21 mouse cellular contexts compared by ENCODE assay signal in genomic region chr7:49339953-49340352, GRCm38 (mm10).
DNase-seq lines count a peak whose midpoint lies in the region; ATAC-seq lines count a peak whose summit lies in the region.
"Had no signal": no experiment of that assay in that cellular context is flagged by ENCODE, and none has a peak within 500 bp of the region (broad histone marks: within the 10 kb centered on the region; RNA-seq: fewer than 3 reads in every experiment).

No protein-coding gene starts in this region.

- H3K9me3 ChIP-seq in hindbrain, embryonic 10.5 days: no peaks in the 10 kb centered on the region
- H3K9me3 ChIP-seq in hindbrain, embryonic 14.5 days (ENCODE audit: control insufficient read depth, low read length): no peaks in the 10 kb centered on the region

- DNase-seq in heart, adult 11 months: peak; percentile 73
- no peak for DNase-seq in heart, postnatal 14 days
- DNase-seq in hindbrain, embryonic 10.5 days (ENCODE audit: low spot score): no peak
- DNase-seq in hindbrain, embryonic 14.5 days (ENCODE audit: low spot score): no peak
- DNase-seq in ovary, adult 18-20 months (ENCODE audit: low spot score): peak; percentile 28
- DNase-seq in ovary, postnatal 10 days (ENCODE audit: low spot score): no peak
- peak; percentile 77 for DNase-seq in testis, postnatal 14 days (ENCODE audit: low spot score)
- DNase-seq in testis, postnatal 10 days (ENCODE audit: low spot score): no peak
- DNase-seq: adrenal gland, adult 2 months; adrenal gland, adult 8-10 months; adrenal gland, postnatal 10 days; adrenal gland, postnatal 14 days; adrenal gland, postnatal 25 days; adrenal gland, postnatal 36 days; B cell, adult 2 months; cerebellum, adult 11 months; cerebellum, adult 11-12 months had no signal

- intact Hi-C loops in heart, postnatal 14 days (cut with DNase I): no loop called here

- H3K4me1 ChIP-seq in hindbrain, embryonic 10.5 days (replicated peaks): peaks cover 77% of the 10 kb centered on the region
- peaks cover 29% of the 10 kb centered on the region for H3K4me1 ChIP-seq in hindbrain, embryonic 14.5 days (replicated peaks; ENCODE audit: control insufficient read depth, insufficient read depth, low read length)

- no peak for ATAC-seq in hindbrain, embryonic 14.5 days (ENCODE audit: low FRiP score)
- ATAC-seq: activated CD4-positive, CD25-positive, alpha-beta regulatory T cell, adult 4 months; CD4-positive, CD25-positive, alpha-beta regulatory T cell, adult 4 months; Patski had no signal

- H3K9ac ChIP-seq in hindbrain, embryonic 14.5 days: no peak overlapping the region

- WGBS in hindbrain, embryonic 10.5 days: 90% methylated on average over 3 of the region's 3 CpGs
- 83% methylated on average over 3 of the region's 3 CpGs for WGBS in hindbrain, embryonic 14.5 days

- H3K27me3 ChIP-seq in hindbrain, embryonic 10.5 days (ENCODE audit: insufficient read depth, poor library complexity, severe bottlenecking): no peaks in the 10 kb centered on the region
- no peaks in the 10 kb centered on the region for H3K27me3 ChIP-seq in hindbrain, embryonic 14.5 days (ENCODE audit: control insufficient read depth, insufficient read depth, low read length)
- H3K27me3 ChIP-seq: Patski had no signal

- H3K36me3 ChIP-seq in hindbrain, embryonic 10.5 days: no peaks in the 10 kb centered on the region
- H3K36me3 ChIP-seq in hindbrain, embryonic 14.5 days (replicated peaks; ENCODE audit: control insufficient read depth, insufficient read depth): no peaks in the 10 kb centered on the region
- H3K36me3 ChIP-seq: G1E had no signal

- H3K4me2 ChIP-seq in hindbrain, embryonic 14.5 days (replicated peaks): no peak overlapping the region

- no peak overlapping the region for H3K4me3 ChIP-seq in hindbrain, embryonic 10.5 days
- no peak overlapping the region for H3K4me3 ChIP-seq in hindbrain, embryonic 14.5 days (replicated peaks; ENCODE audit: low read length)

- H3K27ac ChIP-seq in hindbrain, embryonic 10.5 days: peak overlapping the region; percentile 23; the same call in 1 of the 2 replicates
- no peak overlapping the region for H3K27ac ChIP-seq in hindbrain, embryonic 14.5 days

Comparison
In these comparisons a context has a peak if more than half of its experiments do, and no peak if none do; other contexts are left out.
1. DNase-seq: peak in heart, adult 11 months (single experiment), ovary, adult 18-20 months (single experiment) and testis, postnatal 14 days (single experiment); none in heart, postnatal 14 days (0 of 2), hindbrain, embryonic 10.5 days (single experiment), hindbrain, embryonic 14.5 days (single experiment), ovary, postnatal 10 days (single experiment) and testis, postnatal 10 days (single experiment).